Mouse (Mus musculus): ENCODE data around the gene Emc6. TPM values are rescaled to one million over a fixed set of nuclear protein-coding genes. Genes with fewer than 3 reads are reported as not detected.

The Emc6 gene
- polyA plus RNA-seq, 1 experiment from 2014 or later = 96.7 TPM

DNA sequence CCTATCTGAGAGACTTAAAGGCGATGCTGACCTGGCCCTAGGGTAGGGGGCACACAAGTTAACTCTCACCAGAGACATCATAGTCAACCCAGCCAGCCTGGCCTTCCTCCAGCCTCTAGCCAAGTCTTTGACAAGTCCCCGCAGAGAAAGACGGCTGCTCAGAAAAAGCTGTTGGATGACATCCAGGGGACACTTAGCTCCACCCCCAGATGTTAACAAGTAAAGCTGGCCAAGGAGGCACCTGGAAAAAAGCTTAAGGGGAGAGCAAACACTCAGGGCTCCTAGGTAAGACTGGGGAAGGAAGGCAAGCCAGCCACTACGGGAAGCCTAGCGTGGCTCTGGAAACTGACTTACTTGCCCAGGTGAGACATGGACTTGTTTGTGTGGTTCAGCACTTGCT, 4.7 kb downstream of the Emc6 start:
- ATAC-seq (ENCODE audit: low FRiP score, low read depth) = no peak
- Histone ChIP-seq H3K27me3 (no peaks in the 10 kb centered on the region), H3K27ac (peak overlapping the region; percentile 67; the same call in 1 of the 2 replicates), H3K9ac (0 out of 2 replicates have a peak overlapping the region, but pooled peaks have one; percentile 2), H3K36me3 (peaks cover 31% of the 10 kb centered on the region), H3K4me1 (peaks cover 31% of the 10 kb centered on the region), H3K4me3 (no peak overlapping the region), H3K4me2 (replicated peaks) (no peak overlapping the region), H3K9me3 (no peaks in the 10 kb centered on the region)
- 35% methylated on average over 5 of the region's 5 CpGs for WGBS

DNA sequence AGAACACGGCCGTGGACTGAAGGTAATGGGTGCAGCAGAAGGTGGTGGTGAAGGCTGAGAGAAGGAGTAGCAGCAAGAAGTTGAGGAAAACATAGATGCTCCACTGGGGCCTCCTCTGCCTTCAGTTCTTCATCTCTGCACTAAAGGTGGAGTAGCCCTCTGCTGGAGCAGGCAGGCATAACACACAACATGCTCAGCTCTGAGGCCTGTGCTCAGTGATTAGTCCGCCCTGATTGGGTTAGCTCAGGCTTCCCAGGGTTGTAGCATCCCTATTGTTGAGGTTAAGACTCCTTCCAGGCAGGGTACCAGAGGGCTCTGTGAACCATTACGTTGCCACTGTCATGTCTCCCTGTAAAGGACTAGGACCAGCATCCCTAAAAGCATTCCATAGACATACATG, 7.6 kb downstream of the Emc6 start:
- Histone ChIP-seq H3K27ac (no peak overlapping the region), H3K4me2 (replicated peaks) (no peak overlapping the region), H3K36me3 (peaks cover 23% of the 10 kb centered on the region), H3K9ac (no peak overlapping the region), H3K9me3 (no peaks in the 10 kb centered on the region), H3K4me3 (no peak overlapping the region), H3K4me1 (peaks cover 18% of the 10 kb centered on the region), H3K27me3 (no peaks in the 10 kb centered on the region)
- 48% methylated on average over 4 of the region's 4 CpGs for WGBS
- ATAC-seq (ENCODE audit: low FRiP score, low read depth) = no peak

DNA sequence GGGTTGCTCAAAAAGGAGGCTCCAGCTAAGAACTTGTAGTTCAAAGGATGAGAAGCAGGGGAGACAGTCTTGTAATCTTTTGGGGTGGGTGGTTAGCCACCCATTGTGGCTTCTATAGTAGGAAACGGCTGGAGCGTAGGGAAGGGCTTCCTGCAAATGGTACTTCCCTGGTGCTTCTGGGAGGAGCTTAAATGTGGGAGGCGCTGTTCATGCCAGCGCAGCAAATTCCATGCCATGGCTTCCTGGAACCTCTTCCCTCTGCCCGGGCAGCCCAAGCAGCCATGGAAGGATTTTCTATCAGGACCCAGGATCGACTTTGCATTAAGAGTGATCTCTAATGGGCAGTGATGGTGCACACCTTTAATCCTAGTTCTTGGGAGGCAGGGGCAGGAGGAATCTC, 8.3 kb downstream of the Emc6 start:
- H3K4me1 ChIP-seq = peaks cover 18% of the 10 kb centered on the region
- no peaks in the 10 kb centered on the region for H3K9me3 ChIP-seq
- H3K4me3 ChIP-seq = no peak overlapping the region
- no peak for ATAC-seq (ENCODE audit: low FRiP score, low read depth)
- no peak overlapping the region for H3K27ac ChIP-seq
- 82% methylated on average over 6 of the region's 6 CpGs for WGBS
- no peak overlapping the region for H3K9ac ChIP-seq
- peaks cover 17% of the 10 kb centered on the region for H3K36me3 ChIP-seq
- no peak overlapping the region for H3K4me2 ChIP-seq (replicated peaks)
- no peaks in the 10 kb centered on the region for H3K27me3 ChIP-seq

DNA sequence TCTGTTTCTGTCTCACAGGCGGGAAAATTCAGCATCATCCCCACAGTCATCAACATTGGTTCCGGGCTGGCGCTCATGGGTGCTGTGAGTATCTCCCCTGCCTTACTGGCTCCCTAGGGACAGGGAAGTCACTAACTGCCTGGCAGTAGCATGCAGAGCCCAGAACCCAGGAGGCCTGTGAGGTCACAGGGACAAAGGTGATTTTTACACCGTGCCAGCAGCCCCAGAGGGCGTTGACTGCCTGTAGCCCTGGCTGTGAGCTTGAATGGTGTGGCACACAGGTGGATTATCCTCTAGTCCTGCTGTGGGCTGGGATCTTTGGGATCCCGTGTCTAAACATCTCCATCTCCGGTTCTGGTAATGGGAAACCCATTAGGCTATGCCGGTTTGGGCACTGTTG, 8.8 kb downstream of the Emc6 start:
- ATAC-seq (ENCODE audit: low FRiP score, low read depth) = no peak
- peaks cover 12% of the 10 kb centered on the region for H3K36me3 ChIP-seq
- no peak overlapping the region for H3K4me3 ChIP-seq
- no peaks in the 10 kb centered on the region for H3K27me3 ChIP-seq
- H3K9me3 ChIP-seq = no peaks in the 10 kb centered on the region
- peaks cover 18% of the 10 kb centered on the region for H3K4me1 ChIP-seq
- no peak overlapping the region for H3K4me2 ChIP-seq (replicated peaks)
- 83% methylated on average over 8 of the region's 8 CpGs for WGBS
- no peak overlapping the region for H3K9ac ChIP-seq
- no peak overlapping the region for H3K27ac ChIP-seq

DNA sequence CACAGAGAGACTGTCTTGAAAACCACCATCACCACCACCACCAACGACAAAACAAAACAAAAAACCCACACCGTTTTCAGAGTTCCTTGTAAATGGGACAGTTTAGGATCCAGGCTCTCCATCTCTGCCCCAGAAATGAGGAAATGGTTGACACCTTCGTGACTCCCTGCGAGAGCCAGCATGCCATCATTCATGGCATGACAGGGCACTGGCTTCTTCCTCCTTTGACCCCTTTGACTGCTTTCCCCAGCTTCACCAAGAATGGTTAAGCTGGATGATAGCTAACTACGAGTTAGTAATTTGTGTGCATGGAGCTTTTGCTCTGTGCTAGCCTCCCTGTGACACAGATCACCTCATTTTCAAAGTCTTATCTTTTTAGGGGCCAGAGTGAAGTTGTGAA, 14.6 kb downstream of the Emc6 start:
- ATAC-seq (ENCODE audit: low FRiP score, low read depth) = no peak
- WGBS = 68% methylated on average over 5 of the region's 5 CpGs
- H3K27ac ChIP-seq = no peak overlapping the region

DNA sequence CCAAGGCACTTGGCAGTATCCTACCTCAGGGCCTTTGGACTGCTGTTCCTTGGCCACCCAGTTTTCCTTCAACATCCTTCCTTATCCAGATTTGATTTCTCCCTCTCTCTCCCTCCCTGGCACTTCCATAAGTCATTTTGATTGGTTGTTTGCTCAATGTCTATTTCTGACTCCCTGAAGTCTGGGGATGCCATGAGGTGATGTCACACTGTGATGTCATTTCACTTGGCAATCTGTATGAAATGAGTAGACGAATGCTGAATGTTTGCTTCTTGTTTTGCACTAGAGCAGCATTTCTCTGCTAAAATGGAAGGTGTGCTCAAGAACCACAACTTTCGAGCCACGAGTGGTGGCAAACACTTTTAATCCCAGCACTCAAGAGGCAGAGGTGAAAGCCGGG, 15.2 kb downstream of the Emc6 start:
- ATAC-seq (ENCODE audit: low FRiP score, low read depth) = no peak

More for the DNA sequence above, 14.6 kb downstream of the Emc6 start:
- Histone ChIP-seq H3K9me3 (no peaks in the 10 kb centered on the region), H3K9ac (no peak overlapping the region), H3K36me3 (no peaks in the 10 kb centered on the region), H3K27me3 (peaks cover 45% of the 10 kb centered on the region), H3K4me1 (peaks cover 13% of the 10 kb centered on the region), H3K4me2 (replicated peaks) (no peak overlapping the region), H3K4me3 (no peak overlapping the region)

DNA sequence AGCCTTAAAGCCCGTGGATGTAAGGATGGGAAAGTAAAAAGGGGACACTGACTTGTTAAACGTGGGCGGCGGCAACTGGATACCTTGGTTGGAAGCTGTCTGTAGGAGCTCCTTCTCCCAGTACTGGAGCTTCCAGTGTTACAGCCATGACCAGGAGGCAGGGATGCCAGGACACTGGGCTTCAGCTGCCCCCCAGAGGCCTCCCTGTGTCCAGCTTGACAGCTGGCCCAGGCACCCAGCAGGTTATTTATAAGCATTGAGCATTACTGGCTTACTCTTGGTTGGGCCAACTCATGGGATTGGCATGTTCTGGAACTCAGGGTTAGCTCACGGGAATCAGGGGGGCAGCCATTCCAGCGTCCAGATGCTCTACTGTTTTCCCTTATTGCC, 16.0 kb downstream of the Emc6 start:
- WGBS = 20% methylated on average over 6 of the region's 6 CpGs
- Histone ChIP-seq H3K27me3 (peaks cover 51% of the 10 kb centered on the region), H3K4me1 (peaks cover 13% of the 10 kb centered on the region), H3K9me3 (no peaks in the 10 kb centered on the region), H3K4me3 (peak overlapping the region; percentile 48), H3K9ac (no peak overlapping the region; the same call in 1 of the 2 replicates), H3K4me2 (replicated peaks) (peak overlapping the region; percentile 82), H3K27ac (no peak overlapping the region), H3K36me3 (no peaks in the 10 kb centered on the region)
- peak; percentile 66; the same call in 1 of the 2 replicates for ATAC-seq (ENCODE audit: low FRiP score, low read depth)

More for the DNA sequence above, 15.2 kb downstream of the Emc6 start:
- Histone ChIP-seq H3K4me1 (peaks cover 13% of the 10 kb centered on the region), H3K27ac (no peak overlapping the region), H3K27me3 (peaks cover 48% of the 10 kb centered on the region), H3K36me3 (no peaks in the 10 kb centered on the region), H3K4me2 (replicated peaks) (no peak overlapping the region), H3K4me3 (no peak overlapping the region), H3K9me3 (no peaks in the 10 kb centered on the region), H3K9ac (no peak overlapping the region)
- WGBS = 88% methylated on average over 4 of the region's 4 CpGs

DNA sequence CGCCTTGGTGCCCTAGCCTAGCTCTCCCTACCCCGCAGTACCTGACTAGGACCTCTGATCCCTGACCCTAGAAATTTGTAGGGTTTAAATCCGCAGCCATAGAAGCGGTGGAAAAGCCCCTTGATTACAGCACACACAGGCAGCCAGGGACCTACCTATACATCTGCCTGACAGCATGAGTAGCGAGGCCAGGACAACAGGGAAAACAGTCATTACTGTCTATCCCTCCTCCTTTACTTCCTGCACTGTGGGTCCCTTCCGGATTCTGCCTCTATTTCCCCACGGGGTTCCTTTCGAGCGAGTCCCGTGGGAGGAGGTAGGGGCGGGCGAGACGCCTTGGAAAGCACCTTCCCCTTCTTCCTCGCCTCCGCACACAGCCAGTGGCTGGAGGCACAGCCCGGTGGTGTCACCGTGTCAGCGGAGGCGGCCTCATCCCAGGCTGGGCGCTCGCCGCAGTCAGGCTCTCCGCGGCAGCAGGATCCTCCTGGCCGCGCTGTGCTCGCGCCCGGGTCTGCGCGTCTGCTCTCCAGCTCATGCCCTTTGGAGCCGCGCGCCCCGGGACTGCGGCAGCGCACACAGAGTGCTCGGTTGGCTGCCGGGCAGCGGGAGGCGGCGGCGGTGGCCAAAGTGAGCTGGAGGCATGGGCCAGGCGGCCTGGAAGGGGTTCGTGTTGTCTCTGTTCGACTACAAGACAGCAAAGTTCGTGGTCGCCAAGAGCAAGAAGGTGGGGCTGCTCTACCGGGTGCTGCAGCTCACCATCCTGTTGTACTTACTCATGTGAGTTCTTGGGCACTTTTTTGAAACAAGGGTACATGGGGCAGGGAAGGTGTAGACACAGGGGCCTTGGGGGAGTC, 16.7 kb downstream of the Emc6 start, which contains the start of gene P2rx5:
P2rx5 (plus strand) TSS at position 465 of the 854 bp plus-strand sequence.
- H3K27me3 ChIP-seq = peaks cover 51% of the 10 kb centered on the region
- peak; percentile 34; the same call in 1 of the 2 replicates for ATAC-seq (ENCODE audit: low FRiP score, low read depth)
- peaks cover 13% of the 10 kb centered on the region for H3K4me1 ChIP-seq
- H3K4me2 ChIP-seq (replicated peaks) = peak within 1 kb of the TSS; percentile 82
- no peak within 1 kb of the TSS for H3K27ac ChIP-seq
- no peaks in the 10 kb centered on the region for H3K9me3 ChIP-seq
- peak within 1 kb of the TSS; percentile 48 for H3K4me3 ChIP-seq
- peak within 1 kb of the TSS; percentile 66 for H3K9ac ChIP-seq
- 2% methylated on average over 49 of the region's 49 CpGs for WGBS
- no peaks in the 10 kb centered on the region for H3K36me3 ChIP-seq

DNA sequence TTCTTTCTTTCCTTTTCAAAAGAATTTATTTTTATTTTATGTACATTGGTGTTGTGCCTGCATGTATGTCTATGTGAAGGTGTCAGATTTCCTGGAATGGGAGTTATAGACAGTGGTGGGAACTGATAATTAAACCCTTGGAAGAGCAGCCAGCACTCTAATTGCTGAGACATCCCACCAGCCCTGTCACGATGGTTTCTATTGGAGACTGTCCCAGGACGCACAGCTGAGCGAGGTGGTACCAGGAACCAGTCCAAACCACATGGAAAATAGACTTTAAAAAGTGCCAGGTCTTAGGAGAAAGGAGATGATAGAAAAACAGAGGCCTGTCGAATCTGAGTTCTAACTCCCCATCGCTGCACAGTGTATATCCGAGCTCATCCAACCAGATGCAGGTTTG, 21.8 kb downstream of the Emc6 start:
- 65% methylated on average over 6 of the region's 6 CpGs for WGBS
- no peaks in the 10 kb centered on the region for H3K9me3 ChIP-seq
- H3K9ac ChIP-seq = no peak overlapping the region
- ATAC-seq (ENCODE audit: low FRiP score, low read depth) = no peak
- no peaks in the 10 kb centered on the region for H3K36me3 ChIP-seq
- H3K4me2 ChIP-seq (replicated peaks) = no peak overlapping the region
- H3K27ac ChIP-seq = no peak overlapping the region
- peaks cover 3% of the 10 kb centered on the region for H3K4me1 ChIP-seq
- H3K27me3 ChIP-seq = peaks cover 30% of the 10 kb centered on the region
- H3K4me3 ChIP-seq = no peak overlapping the region

DNA sequence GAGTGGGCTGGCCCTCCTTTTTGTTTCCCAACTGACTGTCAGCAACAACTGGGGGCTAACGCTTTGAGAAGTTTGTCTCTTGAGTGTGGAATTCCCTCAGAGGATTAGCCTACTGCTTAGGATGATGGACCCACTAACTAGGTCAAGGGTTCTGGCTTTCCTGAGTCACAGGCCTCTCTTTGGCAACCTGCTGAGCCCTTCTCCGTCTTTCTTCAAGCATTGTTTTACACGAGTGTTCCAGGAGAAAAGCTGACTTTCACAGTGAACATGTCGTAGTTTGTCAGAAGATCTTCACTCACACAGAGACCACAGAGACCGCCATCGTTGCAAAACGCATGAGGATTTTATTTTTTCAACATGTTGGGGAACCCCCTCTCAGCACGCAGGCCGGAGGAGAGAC, 28.6 kb downstream of the Emc6 start:
- no peaks in the 10 kb centered on the region for H3K36me3 ChIP-seq
- WGBS = 79% methylated on average over 9 of the region's 9 CpGs
- no peak overlapping the region for H3K4me2 ChIP-seq (replicated peaks)
- no peaks in the 10 kb centered on the region for H3K4me1 ChIP-seq
- H3K27me3 ChIP-seq = no peaks in the 10 kb centered on the region
- no peak overlapping the region for H3K9ac ChIP-seq
- no peak overlapping the region for H3K4me3 ChIP-seq
- no peak for ATAC-seq (ENCODE audit: low FRiP score, low read depth)
- no peaks in the 10 kb centered on the region for H3K9me3 ChIP-seq
- no peak overlapping the region for H3K27ac ChIP-seq

DNA sequence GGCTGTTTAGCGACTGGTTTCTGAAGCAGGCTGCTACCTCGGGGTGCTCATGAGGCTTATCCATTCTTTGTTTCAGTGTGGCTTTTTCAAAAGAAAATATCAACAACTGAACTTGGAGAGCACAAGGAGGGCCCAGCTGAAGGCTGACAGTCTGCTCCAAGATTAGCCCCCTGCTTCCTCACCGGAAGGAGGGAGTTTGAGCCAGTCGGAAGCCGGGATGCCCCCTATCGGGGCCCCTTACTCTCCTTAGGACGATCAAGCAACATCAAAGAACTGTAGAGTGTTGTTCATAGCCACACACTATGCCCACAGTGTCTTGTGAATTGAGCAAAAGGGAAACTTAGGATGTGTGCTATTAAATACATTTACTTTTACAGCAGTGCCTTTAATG, 29.9 kb downstream of the Emc6 start:
- Histone ChIP-seq H3K4me2 (replicated peaks) (no peak overlapping the region), H3K36me3 (no peaks in the 10 kb centered on the region), H3K9me3 (no peaks in the 10 kb centered on the region), H3K4me1 (no peaks in the 10 kb centered on the region), H3K4me3 (no peak overlapping the region), H3K27ac (no peak overlapping the region), H3K27me3 (no peaks in the 10 kb centered on the region), H3K9ac (no peak overlapping the region)
- WGBS = 55% methylated on average over 7 of the region's 7 CpGs
- no peak for ATAC-seq (ENCODE audit: low FRiP score, low read depth)

DNA sequence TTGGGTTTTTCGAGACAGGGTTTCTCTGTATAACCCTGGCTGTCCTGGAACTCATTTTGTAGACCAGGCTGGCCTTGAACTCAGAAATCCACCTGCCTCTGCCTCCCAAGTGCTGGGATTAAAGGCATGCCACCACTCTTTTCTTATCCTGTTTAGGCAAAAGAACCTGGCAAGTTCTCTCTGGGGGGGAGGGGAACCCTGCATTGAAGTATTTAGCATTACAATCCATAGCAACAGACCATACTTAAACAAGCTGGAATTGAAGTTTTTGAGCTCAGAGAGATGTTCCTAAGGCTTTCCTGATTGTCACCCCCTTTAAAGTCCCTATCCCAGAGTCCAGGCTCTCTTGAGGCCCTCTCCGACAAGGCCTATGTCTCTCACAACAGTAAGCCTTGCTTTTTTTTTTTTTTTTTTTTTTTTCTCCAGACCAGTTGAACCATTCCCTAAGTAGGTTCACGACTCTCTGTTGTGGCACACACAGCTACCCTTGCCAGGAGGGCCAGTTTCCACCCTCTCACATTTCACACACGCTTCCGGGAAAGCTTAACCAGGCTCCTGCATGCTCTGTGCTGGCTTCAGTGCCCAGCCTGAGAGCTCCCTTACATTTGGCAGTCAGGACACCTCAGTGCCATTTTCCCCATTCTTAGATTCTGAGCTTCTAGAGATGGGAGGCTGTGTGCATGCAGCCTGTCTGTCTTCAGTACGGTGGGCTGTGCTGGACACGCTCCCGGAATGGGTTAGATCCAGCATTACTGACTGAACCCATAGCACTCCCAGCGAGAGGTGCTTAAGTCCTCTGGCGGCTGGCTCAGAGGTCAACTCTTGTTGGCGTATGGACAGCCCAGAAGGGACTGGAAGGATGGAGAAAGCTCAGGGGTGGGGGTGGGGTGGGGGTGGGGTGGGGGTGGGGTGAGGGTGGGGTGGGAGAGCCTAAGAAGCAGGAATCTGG, 30.5 kb downstream of the Emc6 start:
- H3K9ac ChIP-seq = 0 out of 2 replicates have a peak overlapping the region, but pooled peaks have one; percentile 2
- ATAC-seq (ENCODE audit: low FRiP score, low read depth) = no peak
- H3K4me2 ChIP-seq (replicated peaks) = no peak overlapping the region
- WGBS = 58% methylated on average over 11 of the region's 11 CpGs
- no peaks in the 10 kb centered on the region for H3K36me3 ChIP-seq
- no peaks in the 10 kb centered on the region for H3K9me3 ChIP-seq
- H3K4me3 ChIP-seq = no peak overlapping the region
- H3K27ac ChIP-seq = no peak overlapping the region
- no peaks in the 10 kb centered on the region for H3K27me3 ChIP-seq
- H3K4me1 ChIP-seq = no peaks in the 10 kb centered on the region
